Mouse (Mus musculus) ovary, postnatal 14 days (tissue): ENCODE data around the gene Carmil2.

ENCODE experiments used
- DNase-seq: peaks from one replicate; pipeline ENCODE4 v3.0.0; 2022; ENCODE audit warnings: low spot score

Carmil2 gene

DNA sequence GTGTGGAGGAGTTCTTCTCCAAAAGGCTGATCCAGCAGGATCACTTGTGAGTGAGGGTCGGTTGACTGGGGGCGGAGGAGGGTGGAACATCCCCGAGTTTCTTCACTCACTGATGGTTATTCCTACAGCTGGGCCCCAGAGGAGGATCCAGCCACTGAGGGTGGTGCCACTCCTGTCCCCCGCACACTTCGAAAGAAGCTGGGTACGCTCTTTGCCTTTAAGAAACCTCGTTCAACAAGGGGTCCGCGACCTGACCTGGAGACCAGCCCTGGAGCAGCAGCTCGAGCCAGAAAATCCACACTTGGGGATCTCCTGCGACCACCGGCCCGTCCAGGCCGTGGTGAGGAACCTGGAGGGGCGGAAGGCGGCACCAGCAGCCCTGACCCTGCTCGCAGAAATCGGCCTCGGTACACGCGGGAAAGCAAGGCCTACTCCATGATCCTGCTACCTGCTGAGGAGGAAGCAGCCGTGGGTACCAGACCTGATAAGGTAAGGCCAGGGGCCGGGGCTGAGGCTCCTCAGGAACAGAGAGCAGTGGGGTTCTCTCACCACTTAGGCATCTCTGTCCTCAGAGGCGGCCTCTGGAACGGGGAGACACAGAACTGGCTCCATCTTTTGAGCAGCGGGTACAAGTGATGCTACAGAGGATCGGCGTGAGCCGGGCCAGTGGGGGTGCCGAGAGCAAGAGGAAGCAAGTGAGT, 9.2 kb downstream of the Carmil2 start:
- DNase-seq, result no peak

DNA sequence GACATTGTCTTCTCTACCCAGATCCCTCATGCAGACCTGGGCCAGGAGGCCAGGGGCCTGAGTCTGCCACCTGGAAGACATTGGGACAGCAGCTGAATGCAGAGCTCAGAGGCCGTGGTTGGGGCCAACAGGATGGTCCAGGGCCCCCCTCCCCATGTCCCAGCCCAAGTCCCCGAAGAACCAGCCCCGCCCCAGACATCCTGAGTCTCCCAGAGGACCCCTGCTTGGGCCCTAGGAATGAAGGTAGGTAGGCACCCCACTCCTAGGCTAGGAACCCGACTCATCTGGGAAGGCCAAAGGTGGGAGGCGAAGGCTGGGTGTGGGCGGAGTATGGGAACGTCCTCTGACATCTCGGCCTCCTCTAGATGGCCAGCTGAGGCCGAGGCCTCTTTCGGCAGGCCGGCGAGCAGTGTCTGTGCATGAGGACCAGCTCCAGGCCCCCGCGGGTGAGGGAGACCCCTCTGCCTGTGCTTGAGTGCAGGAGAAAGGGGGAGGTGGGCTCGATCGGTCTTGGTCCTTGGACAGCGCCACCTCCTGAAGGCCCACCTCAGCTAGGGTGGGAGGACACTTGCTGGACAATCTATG, 11.2 kb downstream of the Carmil2 start:
- no peak for DNase-seq

DNA sequence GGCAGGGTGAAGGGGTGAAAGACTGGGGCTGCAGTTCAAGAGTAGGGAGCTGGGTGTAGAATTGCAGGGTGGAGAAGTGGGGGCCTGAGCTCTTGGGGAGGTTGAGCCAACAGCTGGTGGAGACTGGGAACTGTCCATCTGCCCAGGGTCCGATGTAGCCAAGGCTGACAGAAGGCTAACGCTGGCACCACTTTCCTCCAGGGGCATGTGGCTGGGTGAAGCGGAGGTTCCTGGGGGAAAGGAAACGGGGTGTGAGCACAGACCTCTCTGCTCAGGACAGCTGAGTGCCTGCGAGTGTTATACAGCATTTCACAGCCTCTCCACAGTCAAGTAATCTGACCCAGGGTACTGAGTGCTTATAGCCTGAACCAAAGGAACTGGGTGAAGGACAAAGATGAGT, 12.7 kb downstream of the Carmil2 start:
- no peak for DNase-seq

DNA sequence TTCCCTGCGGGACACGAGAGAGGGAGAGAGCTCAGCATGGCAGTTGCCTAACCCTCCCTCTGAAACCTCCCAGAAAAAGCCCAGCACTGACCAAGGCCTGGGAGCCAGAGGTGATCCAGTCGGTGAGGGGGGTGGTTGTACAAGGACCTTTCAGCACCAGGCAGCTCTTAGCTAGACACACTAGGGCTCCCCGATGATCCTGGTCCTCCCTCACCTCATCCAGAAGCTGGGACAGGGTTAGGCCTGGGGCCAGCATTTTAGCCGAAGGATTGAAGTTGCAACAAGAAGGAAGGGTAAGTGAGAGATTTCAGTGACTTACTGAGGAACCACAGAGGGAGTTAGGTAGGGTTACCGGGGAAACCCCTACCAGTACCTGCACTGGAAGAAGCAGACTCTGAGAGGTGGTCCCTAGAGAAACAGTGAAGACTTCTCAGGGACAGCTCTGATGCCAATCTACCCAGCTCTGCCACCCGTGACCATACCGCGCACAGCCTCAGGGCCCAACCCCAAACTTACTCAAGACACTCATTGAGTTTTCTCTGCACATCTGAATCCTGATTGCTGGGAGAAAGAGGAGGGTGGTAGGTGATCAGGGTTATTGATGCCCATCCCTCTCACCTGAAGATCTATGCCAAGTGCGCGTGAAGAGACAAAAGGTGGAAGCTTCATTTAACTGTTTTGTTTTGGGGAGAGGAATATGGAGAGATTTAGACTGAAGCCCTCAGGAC, 13.6 kb downstream of the Carmil2 start:
- no peak for DNase-seq

DNA sequence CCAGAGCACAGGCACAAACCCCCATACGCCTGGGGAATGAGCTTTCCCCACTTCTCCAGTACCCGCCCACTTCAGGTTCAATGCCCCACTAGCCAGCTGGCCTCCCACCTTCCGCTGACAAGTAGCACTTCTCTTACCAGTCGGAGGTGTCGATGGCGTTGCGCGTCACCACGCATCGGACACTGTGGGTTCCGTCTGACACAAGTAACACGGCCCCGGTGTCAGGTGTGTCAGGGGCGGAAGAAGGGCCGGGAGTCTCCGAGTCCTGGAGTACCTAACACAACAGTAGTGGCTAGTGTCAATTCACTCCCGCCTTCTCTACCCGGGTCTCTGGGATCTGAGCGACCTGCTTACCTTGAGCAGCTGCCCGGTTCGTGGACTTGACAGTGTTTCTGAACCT, 14.5 kb downstream of the Carmil2 start:
- no peak for DNase-seq

DNA sequence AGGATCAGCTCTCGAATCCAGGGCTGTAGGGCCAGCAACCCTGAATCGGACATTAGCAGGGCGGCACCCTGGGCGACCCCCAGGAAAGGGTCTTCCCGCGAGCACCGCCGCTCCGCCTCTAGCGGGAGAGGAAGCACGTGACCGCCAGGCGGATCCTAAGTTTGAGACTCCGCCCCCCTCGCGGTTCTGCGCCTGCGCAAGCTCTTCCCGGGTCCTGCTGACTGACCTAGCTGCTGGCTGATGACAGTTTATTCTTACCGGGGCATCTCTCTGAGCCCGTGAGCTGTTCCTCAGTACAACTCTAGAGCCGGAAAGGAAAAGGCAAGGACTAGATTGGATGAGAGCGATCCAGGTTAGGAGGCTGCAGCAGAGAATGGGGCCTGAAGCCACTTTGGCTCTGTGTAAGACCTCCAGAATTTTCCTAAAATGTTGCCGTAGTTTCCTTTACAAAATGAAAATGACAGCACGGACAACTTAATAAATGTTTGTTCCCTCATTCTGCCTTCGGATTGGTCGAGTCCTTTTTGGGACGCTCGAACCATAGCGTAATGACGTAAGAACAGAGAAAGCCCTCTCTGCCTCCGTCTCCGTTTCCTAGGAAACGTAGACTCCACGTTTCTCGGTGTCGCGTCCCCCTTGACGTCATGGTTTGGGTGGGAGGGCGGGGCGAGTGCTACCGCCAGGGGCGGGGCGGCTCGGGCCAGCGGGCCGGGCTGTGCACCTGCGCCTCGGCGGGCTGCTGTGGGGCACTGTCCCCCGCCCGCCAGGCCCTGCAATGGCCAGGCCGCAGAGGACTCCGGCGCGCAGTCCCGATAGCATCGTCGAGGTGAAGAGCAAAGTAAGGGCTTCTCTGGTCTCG, 15.1 kb downstream of the Carmil2 start, which contains the start of the genes Acd and Pard6a:
Gene Acd, minus strand, starts transcription at position 137 of the 859 bp plus-strand sequence.
Gene Pard6a, plus strand, starts transcription at position 183 of the 859 bp plus-strand sequence.
- peak; percentile 95 for DNase-seq

DNA sequence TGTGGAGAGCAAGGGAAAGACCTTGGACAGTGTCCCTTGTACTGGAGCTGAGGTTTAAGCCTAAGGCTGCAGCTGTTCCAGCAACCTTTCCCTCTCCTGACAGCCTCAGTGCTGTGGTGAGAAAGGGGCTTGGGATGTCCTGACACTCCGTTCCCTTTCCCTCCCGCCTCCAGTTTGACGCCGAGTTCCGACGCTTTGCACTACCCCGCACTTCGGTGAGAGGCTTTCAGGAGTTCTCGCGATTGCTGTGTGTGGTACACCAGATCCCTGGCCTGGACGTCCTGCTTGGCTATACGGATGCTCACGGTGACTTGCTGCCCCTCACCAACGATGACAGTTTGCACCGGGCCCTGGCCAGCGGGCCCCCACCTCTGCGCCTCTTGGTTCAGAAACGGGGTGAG, 15.9 kb downstream of the Carmil2 start:
- no peak for DNase-seq

DNA sequence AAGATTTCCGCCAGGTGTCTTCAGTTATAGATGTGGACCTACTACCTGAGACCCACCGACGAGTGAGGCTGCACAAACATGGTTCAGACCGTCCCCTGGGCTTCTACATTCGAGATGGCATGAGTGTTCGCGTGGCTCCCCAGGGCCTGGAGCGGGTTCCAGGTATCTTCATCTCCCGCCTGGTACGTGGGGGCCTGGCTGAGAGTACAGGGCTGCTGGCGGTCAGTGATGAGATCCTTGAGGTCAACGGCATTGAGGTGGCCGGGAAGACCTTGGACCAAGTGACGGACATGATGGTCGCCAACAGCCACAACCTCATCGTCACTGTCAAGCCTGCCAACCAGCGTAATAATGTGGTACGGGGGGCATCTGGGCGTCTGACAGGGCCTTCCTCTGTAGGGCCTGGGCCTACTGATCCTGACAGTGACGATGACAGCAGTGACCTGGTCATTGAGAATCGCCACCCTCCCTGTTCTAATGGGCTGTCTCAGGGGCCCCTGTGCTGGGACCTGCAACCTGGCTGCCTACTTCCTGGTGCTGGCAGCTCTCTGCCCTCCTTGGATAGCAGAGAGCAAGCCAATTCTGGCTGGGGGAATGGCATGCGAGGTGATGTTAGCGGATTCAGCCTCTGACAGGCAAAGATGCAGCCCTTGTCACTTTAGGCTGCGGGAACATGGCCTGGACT, 16.8 kb downstream of the Carmil2 start:
- DNase-seq, result no peak

DNA sequence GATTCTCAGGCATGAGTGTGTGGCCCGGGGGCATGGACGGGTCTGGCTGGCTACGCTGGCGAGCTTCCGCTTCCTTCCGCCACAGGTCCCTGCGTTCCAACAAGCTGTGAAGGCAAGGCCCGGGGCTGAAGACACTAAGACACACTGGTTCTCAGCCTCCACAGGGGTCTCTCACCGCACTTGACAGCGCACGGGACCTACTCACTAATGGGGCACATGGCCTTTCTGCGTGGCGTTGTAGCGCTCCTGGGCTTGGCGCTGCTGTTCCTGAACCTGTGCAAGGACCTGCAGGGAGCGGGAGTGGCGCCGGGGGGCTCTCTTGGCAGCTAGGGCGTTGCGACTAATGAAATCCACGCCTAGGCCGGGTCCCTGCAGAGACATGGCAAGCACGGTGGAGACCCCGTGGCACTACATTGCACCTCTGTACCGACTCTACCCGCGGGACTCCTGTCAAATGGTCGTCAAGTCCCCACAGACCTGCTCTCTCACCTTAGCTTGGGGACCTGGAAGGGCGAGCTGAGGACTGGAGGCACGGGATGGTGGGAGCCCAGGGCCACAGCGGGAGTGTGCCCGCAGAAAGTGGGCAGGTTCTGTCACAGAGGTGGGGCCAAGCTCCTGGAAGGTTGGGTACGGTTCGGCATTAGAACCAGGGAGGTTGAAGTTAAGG, 18.2 kb downstream of the Carmil2 start:
- no peak for DNase-seq

DNA sequence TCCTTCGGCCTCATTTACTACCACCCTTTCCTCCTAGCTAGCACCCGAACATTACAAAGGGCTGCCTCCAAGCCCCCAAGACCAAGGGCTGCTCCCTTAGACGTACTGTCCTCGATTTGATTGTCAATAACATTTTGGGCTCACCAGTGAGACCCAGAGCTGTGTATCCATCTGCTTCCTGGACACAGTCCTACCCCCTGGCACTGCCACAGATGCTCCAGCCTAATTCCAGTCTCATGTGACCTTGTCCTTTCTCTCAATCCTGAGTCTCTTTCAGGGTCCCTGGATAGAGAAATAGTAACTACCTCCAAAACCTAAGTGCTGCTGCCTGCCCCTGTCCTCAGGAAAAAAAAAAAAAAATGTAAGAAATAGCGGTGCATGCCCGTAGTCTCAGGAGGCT, 18.9 kb downstream of the Carmil2 start:
- DNase-seq, result no peak

DNA sequence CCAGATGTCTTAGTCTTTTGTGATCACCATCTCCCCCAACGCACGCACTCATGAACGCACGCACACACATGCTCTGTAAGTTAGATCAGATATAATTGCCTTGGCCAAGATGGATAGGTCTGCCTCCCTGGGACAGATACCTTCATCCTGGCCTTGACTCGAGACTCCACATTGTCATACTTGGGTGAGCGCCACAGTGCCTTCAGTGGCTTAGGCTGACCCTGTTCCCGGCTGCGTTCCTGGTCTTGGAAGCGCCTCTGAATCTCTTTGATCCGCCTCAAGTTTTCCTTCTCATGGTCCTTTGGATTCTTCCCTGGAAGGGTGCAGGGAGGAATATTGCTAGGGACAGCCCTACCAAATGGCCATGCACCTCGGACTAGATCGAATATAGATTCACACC, 20.4 kb downstream of the Carmil2 start:
- DNase-seq, result no peak

DNA sequence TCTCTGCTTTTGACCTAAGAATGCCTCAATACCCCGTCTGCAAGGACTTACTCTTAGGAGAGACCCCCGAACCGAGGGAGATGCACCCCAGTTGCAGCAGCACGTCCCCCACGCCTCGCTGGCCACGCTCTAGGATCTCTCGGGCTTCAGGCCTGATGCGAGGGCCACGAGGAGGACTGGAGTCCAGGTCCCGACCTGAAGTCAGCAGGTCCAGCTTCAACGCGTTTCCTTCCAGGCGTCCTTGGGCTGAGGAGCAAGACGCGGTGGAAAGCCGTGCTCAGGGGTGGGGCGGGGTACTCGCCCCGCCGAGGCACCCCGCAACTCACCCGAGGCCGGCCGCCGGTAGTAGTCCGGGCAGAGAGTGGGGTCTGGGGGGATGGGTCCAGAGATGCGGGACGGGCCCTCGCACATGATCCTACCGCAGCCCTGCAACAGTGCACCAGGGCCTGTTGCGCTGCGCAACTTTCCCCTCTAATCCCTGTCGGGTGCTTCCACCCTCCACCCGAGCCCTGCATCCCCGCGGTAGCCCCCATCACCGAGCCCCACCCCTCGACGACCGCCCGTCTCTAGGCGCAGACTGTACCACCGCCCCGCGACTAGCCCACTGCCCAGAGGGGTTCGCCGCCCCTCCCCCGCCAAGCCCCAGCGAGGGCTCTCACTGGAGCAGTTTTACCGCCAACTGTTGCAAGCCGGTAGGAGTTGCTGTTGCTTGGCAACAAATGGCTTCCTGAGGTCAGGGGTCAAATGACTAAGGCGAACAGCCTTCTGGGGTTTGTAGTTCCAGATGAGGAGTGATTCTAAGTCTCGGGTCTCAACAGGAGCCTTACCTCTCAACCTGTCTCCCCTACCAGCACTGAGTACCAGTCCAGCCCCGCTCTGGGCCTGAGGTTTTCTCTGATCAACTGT, 21.7 kb downstream of the Carmil2 start, which contains the start of the genes 4933405L10Rik and Enkd1:
Gene 4933405L10Rik, plus strand, starts transcription at position 158 of the 906 bp plus-strand sequence.
Gene Enkd1, minus strand, starts transcription at position 713 of the 906 bp plus-strand sequence.
- DNase-seq, result peak; percentile 81

DNA sequence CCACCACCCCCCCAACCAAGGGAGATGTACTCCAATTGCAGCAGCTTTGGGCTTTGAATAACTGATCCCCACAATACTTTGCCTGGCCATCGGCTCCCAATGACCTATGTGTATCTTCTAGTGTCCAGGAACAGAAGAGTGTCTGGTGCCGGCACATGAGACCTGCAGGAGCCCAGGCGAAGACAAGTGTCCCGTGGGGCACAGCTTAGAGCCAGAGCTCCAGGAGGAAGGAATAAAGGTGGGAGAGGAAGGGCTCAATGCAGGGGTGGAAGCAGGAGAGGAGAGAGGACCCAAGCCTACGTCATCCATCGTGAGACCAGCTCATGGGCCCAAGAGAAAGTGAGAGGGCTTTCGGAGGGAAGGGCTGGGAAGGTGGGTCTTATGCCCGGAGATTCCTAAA, 22.6 kb downstream of the Carmil2 start:
- no peak for DNase-seq

DNA sequence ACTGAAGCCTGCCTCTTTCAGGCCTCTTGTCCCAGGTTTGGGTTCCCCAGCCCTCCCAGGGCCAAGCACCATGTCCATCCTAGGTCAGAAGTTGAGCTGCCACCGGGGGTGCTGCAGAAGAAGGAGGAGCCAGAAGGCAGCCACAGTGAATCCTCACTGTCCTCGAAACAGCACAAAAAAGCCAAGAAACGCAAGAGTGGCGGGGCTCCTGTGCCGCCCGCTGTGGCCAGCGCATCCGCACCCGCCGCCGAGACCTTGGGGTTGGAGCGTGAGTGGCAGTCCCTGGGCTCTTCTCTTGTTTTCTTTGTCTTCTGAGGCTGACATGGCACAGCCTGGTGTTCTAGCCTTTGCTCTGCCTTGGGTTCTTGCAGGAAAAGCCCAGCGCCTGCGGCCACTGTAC, 23.2 kb downstream of the Carmil2 start:
- no peak for DNase-seq

DNA sequence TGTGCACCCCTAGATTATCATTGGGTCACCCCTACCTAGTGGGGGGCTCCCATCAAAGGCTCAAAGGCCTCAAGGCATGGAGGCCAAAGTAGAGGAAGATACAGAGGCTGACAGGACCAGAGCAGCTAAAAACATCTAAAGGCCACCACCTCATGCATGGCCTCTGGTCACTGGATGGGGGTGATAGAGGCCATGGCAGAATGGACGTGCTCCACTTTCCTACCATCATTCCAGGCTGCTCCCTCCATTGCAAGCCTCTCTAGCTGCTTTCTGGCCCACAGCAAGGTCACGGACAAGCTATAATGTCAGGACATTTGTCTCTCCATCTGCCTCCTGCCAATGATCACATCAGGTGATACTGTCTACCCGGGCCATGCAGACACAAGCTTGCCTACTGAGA, 26.2 kb downstream of the Carmil2 start:
- no peak for DNase-seq

DNA sequence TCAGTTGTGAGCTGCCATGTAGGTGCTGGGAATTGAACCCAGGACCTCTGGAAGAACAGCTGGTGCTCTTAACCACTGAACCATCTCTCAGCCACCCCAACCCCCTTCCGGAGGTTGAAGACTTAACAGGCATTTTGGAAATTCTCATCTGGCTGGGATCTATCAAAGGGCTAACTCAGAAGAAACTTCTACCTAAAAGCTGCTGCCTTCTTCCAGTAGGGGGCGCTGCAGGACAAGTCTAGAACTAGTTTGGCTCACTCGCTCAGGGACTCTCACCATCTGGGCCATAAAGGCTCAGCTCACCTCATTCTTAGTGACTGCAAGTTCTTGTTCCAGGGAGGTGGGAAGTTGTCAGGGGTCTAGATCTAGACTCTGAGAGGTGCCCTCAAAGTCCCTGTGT, 28.1 kb downstream of the Carmil2 start:
- peak; percentile 83 for DNase-seq

DNA sequence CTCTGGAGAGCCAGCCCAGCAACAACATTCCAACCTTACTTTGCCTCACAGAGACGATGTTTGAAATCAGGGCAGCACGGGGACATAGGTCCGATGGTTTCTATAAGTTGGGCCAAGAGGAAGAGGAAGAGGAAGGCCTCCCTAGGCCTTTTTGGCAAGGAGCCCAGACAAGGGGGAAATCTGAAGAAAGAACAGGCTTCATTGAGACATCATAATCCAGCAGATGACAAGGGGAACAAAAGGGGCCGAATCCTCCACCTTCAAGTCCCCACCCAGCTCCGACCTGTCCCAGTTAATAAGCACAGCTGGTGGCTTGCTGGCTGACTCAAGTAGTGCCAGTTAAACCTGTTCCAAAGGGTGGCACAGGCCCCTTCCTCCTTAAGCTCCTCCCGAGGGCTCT, 29.0 kb downstream of the Carmil2 start:
- no peak for DNase-seq

DNA sequence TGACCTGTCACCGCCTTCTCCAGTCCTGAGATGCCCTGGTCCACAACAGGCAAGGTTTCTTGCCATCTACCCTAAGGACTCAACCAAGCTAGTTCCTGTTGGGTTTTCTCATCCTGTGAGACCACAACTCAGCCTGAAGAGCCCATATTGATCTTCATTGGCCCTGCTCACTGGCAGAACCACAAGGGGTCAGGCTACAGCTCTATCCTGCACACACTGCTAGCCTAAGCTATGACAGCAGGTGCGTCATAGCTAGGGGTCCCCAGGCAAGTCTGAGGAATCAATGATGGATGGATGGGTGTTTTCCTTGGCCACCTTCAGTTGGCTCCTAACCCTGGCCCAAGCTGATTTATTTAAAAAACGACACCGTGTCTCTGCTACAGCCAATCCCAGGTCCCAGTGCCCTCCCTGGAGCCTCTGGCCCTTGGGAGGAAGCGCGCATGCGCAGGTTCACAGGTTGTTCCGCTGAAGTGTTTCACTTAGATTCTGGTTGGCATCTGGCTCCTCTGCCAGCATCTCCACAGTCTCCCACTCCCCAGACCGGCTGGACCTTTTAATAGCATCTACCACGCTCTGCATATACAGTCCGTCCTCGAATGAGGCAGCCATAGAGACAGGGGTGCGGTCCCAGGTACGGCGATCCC, 30.4 kb downstream of the Carmil2 start:
- DNase-seq, result no peak

DNA sequence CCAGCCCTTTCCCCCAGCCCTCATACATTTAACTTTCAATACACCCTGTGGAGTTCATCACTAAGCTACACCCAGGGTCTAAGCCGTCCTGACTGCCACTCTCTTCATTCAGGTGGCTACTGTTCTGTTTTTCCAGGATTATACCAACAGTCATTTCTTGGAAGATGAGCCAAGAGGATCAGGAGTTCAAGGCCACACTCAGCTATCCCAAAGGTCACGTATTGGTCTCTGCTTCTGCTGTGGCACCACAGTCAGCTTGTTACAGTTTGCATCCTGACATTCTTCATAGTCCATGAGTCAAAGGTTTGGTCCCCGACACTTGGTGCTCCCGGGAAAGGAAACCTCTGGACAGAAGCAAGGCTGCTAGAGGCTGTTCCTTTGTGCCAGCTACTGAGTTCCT, 33.6 kb downstream of the Carmil2 start:
- no peak for DNase-seq
